Mouse (Mus musculus) liver, adult 2 months (tissue): ENCODE data around the gene Mrps35.

Experiments
- CTCF ChIP-seq: fragments of 200-500 bp; IDR thresholded peaks from 2 replicates; pipeline ENCODE4 v1.5.1; 2011; ENCODE audit warnings: low read depth, low read length, control low read depth
- POLR2A ChIP-seq: fragments of 200-500 bp; IDR thresholded peaks from 2 replicates; pipeline ENCODE4 v1.6.1; 2011; ENCODE audit warnings: low read length, control low read depth; ENCODE audit not compliant: insufficient read depth; ENCODE audit errors: extremely low read depth

- TF ChIP-seq CTCF (no peak), POLR2A (no peak)
These were observed 42.8 kb upstream of the Mrps35 start for GRCm38 (mm10) chr6:146999755-147000154.
